Mouse (Mus musculus): ENCODE measurements around the gene Arhgef28.

- no peak for TF ChIP-seq CTCF (IDR thresholded peaks at IDR 0.05; ENCODE audit: low read depth, low read length)
- TF ChIP-seq POLR2AphosphoS5 (IDR thresholded peaks at IDR 0.05; ENCODE audit: insufficient replicate concordance, low read depth, low read length) = no peak
- TF ChIP-seq GATA1 (IDR thresholded peaks at IDR 0.05; ENCODE audit: borderline replicate concordance, low read length) = no peak
- no peak for TF ChIP-seq GATA2 (IDR thresholded peaks at IDR 0.05; ENCODE audit: borderline replicate concordance, low read depth, low read length)
- TF ChIP-seq TAL1 (conservative IDR thresholded peaks at IDR 0.05; ENCODE audit: low read depth, low read length) = no peak
Observed at GRCm38 (mm10) chr13:98132264-98132663, 74.0 kb downstream of the Arhgef28 start.
